Mouse (Mus musculus) adrenal gland, adult 18-20 months (tissue): ENCODE data around the gene Lgals2. TPM values are rescaled to one million over a fixed set of nuclear protein-coding genes. Genes with fewer than 3 reads are reported as not detected.
A peak's percentile ranks its signal among the peaks of the same experiment; 100 is the strongest.
"Not testable (repeated sequence)": the region's sequence is repeated elsewhere in the genome, so short reads cannot be mapped to it uniquely, and the experiment has no call there.

Experiments used
- DNase-seq, 2 experiments: peaks; one replicate each; pipeline ENCODE4 v3.0.0; 2021 to 2022; ENCODE audit warnings: low spot score in 2 of 2
- total RNA-seq, 2 experiments: library from RNA; stranded (reverse); gene quantifications; 1 replicate in 1 of 2; 2 replicates in 1 of 2; pipeline ENCODE4 v1.2.3; 2021

Lgals2 gene
- total RNA-seq, 2 experiments from 2014 or later = 0.54 TPM; not detected in 1

DNA sequence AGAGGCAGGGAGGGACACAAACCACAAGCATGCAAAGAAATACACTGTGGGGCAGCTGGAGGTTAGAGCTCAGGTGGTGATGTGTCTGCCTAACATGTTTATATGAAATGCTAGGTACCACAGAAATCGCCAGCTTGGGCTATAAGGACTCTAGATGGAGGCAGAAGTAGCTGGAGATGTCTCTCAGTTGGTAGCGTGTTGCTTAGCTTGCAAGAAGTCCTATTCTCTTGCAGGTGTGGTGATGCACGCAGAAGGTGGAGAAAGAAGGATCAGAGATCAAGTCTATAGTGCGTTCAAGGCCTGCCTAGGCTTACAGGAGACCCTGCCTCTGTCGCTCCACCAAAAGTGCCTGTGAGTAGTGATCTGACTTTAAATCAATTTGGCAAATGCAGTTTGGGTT is 20.2 kb upstream of the Lgals2 start:
- DNase-seq = no peak

DNA sequence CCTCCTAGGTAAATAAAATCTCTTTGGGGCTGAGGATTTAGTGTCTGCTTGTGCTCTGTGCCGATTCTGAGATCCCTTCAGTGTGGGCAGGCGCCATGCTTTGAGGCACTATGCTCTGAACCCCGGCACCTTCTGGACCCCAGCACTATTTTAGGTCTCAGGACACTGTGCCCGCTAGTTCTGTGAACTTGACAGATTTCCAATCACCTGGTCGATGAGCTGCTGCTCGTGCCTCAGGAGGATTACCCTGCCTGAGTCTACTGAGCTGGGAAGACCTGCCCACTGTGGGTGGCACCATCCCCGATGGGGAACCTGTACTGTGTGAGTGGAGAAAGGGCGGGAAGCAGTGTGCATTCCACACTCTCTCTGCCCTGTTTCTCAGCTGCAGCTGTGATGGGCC is 19.7 kb upstream of the Lgals2 start:
- no peak for DNase-seq

DNA sequence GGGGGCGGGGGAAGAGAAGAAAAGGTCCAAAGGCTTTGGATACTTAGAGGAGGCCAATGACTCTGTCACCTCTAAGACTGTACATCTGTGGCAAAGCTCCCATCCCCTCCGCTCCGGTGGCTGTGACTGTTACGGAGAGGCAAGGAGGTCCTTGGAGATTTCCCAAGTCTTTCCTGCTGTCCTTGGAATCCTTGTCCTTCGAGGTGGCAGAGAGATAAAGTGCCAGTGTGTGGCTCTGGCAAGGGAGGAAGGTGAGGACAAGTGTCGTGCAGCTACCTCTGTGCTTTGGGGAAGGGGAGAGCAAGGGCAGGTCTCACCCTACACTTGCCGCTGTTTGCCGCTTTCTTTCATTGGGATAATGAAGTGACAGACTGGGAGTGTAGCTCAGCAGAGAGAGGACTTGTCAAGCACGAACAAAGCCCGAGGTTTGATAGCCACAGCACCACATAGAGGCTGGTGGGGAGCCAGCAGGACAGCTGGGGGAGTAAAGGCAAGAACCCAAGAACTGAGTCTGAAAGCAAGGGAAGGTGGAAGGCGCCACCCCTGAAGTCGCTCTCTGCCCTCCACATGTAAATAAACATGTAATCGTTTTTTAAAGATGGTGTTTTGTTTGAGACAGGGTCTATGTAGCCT is 18.6 kb upstream of the Lgals2 start:
- no peak for DNase-seq

DNA sequence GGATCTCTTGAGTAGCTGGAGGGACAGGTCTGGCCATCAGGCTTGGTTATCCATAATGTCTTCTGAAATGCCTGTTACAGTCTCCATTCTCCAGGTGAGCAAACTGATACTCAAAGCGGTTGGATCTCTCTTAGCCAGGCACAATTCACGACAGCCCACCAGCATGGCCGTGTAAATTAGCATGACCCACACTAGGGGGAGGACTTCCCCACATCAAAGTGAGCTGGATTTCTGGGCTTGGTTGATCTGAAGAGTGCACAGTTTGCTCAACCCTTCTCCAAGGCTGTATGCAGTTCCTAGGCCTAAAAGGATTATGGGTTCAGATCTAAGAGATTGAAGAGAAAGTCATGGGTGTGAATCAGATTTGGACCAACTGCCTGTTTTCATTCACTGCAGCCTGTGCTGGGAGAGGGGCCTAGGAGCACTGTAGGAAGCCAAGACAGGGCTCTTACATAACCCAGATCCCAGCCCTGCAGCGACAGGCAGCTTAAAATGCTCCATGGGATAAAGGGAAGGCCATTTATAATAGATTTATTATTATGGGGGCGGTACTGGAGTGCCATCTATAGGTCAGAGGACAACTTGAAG is 16.8 kb upstream of the Lgals2 start:
- no peak for DNase-seq

DNA sequence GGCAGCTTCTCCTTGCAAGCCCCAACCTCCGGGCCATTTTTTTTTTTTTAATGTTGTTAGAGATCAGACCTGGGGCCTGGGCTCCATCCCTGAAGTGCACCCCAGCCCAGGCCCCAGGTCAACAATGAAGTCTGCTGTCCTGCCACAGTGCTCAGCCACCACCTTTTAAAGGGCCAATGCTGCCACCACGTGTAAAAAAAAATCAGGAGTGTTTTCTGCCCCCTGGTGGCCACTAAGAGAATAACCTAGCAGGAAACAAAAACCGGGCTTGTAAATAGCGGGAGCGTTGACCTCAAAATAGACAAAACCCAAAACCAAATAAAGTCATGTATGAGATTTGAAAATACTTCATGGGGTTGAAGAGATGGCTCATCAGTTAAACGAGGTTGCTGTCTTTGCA is 14.4 kb upstream of the Lgals2 start:
- peak; percentile 51 to 57 for DNase-seq

DNA sequence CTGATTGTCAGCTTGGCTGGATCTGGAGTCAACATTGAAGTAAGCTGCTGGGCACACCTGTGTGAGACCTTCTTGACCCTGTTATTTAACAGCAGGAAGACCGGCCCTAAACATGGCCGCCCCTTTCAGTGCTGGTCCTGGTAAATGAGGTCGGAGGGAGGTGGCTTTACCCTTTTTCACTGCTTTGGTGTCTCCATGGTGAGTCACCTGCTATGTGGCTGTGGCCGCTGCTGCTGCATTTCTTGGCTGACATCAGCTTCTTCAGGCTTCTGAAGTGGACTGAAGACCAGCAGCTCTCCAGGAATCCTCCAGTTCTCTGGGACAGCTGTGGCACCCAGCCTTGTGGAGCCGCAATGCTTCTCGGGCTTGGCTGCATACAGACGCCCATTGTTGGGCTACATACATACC is 13.5 kb upstream of the Lgals2 start:
- no peak for DNase-seq

DNA sequence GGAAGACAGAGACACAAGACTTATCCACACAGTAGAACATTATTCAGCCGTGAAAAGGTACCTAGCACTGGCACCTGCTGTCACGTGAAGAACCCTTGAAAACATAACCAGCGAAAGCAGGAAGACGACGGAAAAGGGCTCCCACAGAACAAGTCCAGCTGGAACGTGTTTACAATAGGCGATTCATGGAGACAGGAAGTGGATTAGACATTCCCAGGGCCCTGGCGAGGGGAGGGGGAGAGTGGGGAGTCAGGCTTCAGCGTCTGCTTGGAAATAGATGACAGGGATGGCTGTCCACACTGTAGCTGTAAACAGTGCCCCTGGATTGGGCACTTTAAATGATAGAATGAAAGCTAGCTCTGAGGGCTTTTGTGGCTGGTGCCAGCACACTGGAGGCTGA is 13.1 kb upstream of the Lgals2 start:
- no peak for DNase-seq

DNA sequence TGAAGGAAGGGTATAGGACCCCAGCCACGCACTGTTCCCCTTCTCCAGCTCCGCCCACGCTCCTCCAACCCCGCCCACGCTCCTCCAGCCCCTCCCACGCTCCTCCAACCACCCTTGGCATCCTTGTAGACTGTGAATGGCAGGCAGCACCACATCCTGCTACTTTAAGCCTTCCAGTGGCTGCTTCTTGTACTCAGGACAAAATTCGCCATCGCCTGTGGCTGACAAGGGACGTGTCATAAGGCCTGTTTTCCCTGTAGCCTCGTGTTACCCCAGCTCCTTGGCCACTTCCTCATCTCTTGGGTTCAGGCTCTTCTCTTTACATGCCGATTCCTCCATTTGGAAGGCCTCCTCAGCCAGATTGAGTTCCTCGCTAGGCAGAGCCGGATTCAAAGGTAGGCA is 8.5 kb upstream of the Lgals2 start:
- DNase-seq = no peak

DNA sequence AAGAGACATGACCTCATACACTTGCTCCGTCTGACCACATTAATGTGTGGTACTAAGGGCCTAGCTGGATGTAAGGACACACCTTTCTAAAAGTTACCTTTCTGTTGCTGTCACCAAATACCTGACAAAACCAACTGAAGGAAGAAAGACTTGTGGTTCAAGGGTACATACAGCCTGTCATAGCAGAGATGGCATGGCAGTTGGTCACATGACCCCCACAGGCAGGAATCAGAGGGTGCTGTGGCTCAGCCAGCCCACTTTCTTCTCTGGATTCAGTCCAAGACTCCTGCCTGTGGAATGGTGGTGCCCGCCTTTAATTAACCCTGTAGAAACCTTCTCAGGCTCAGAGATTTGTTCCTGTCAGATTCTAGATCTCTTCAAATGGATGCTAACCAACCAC is 7.8 kb upstream of the Lgals2 start:
- no peak for DNase-seq

DNA sequence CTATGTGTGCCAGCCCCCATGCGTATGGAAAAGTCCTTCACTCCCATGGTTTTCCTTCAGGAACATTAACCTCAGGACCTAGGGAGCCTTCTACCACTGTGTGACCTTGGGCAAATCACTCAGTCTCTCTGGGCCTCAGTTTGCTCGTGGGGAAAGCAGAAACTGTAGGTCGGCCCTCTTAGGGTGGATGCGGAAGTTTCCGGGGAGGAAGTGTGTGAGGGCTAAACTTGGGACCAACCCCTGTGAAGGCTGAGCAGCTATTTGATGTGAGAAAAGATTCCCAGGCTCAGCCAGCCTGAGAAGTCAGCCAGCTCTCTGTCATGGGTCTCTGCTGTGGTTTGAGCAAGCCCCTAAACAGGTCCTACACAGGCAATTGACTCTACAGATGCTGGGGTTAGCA is 7.0 kb upstream of the Lgals2 start:
- no peak for DNase-seq

DNA sequence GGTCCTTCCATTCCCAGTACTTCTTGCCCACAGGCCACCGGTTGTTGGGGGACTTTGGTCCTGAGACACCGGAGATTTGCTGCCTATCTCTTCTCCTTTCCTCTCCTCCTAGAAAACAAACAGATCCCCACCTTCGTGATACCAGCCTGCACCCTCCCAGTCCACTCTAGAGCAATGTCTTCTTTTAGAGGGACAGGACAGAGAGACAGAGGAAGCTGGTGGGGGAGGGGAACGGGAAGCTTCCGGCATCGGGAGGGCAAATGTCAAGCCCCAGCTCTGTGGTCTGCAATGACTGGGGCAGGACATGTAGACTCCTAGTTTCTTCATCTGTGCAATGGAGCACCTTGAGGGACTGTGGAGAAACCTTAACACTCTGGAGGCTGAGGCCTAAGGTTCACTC is 4.4 kb upstream of the Lgals2 start:
- no peak for DNase-seq

DNA sequence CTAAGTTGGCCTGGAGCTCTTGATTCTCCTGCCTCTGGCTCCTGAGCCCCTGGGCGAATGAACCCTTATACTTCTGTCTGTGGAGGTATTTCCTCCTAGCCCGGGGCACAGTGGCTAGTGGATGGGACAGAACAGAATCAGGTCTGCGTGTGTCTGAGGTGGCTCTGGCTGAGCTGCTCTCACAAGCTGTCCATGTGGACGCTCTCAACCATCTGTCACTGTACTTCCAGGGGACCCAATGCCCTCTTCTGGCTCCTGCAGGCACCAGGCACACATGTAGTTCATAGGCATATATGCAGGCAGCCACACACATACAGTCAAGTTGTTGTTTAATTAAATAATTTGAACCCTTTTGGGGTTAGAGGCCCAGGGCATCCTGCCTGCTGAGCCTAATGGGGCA is 4.0 kb upstream of the Lgals2 start:
- DNase-seq = no peak

DNA sequence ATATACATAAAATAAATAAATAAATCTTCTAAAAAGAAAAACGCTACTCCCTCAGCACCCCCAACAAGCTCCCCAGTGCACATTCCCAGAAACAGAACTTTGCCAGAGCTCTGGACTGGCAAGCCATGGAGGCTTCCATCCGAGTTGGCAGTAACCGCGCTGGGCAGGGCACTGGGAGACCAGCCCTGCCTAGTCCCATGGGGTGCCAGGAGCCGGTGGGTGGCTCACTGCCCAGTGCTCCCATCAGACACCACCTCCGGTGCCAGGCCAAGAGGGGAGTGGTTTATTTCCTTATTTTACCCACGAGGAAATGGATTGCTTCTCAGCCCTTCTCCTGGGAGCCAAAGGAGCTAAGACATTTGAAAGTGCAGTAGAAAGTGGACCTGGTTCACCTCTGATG is 1.7 kb upstream of the Lgals2 start:
- DNase-seq = no peak

DNA sequence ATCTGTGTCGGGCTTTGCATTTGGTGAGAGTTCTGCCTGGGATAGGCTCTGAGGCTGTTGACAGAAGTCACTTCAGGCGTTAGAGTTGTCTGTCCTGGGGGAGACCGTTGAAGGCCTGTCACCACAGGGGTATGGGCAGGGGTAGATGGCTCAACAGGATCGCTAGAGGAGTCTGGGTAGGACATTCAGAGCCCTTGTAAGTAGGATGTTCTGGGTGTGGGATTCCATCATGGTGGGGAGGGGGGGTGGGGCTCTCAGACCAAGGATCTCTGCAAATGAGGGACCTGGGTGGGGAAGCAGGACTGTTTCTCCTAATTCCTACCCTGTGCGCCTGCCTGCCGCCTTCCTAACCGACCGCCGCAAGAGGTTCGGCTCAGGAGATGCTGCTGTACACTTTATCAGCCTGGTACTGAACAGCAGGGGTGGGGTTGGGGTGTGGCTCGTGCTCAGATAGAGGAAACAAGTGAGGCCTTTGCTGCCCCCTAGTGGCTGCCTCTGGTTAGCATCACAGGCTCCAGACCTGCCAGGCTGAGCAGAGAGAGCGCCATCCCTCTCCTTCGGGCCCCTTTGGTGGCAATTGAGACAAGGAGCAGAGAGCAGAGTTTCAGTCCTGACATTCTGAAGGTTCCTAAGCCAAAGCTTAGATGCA is 3.7 kb downstream of the Lgals2 start:
- peak; percentile 92 to 93 for DNase-seq

DNA sequence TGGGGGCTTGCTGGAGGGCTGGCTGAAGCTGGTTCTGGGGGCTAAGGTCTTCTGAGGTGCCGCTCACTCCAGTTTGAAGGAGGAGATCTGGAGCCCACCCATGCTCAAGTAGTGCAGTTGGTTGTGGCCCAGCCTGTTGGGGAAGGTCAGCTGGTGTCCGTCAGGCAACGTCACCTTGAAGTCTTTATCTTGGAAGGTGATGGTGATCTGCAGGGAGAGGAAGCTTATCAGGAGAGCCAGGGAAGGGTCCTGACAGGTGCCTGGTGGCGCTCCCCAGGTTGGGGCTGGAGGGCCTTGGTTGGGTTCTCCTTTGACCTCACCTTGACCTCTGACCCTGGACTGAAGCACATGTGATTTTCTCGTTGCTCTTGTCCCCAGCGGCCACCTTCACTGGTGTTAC is 4.4 kb downstream of the Lgals2 start:
- no peak for DNase-seq

DNA sequence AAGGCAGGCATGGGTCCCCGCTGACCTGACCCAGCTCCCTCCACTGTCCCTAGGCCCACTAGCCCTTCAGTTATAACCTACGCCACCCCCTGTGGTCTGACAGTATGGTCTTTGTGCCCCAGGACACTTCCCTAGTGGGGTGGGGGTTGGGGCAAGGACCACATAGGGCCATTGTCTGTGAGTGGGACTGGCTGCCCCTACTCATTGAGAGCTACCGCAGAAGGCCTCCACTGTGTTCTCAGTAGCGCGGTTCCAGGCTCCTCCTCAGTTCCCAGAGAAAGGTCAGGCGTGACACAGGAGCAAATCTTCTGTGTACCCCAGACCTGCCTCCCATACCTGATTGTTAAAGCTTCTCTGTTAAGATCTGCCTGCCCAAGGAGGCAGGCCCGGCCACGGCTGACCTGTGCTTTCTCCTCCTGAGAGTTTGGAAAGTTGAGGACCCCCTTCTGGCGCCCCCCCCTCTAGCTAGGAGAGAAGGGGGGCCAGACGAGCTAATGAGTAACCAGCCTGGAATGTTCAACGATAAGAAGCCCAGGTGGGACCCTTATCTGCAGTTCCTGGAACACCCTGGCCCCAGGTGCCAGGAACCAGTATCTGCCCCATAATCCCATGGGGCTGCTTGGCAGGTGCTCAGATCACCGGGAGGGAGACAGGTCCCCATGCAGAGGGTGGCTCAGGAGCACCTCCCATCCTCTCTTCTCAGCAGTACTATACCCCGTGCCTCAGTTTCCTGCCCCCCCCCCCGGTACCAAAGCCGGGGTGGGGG is 5.1 kb downstream of the Lgals2 start:
- no peak for DNase-seq

DNA sequence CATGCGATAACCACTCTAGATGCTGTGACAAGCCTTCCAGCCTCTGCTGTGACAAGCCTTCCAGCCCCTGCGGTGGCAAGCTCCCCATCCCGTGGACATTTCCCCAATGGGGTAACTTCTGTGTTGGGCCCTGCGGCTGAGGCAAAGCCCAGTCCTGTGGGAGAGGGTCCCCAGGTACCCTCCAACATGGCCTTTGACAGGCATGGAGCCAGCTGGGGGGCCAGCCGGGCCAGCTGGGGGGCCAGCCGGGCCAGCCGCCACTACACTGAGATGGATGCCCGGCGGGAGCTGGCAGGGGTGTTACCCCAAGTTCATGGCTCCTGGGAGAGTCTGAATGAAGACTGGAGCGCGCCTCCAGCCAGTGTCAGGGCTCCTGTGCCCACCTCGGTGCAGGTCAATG is 5.8 kb downstream of the Lgals2 start:
- DNase-seq = peak in 1 of 2 experiments; percentile 24

DNA sequence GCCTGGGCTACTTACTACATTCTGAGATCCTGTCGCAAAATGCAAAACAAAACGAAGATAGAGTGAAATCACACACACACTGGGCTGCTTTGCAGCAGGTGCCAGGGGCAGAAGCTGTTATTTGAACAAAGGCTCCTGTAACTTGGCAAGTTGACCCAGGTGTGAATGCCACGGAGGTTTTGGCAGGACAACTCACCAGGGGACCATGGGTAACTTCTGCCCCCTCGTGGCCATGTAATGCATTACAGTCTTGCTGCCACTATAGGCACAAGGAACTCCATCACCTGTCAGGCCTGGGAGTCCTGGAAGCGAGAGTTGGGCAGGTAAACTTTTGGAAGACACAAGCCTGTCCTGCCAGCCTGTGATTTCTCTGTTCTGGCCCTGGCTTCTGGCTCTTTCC is 6.9 kb downstream of the Lgals2 start:
- DNase-seq = peak; percentile 89 to 90

DNA sequence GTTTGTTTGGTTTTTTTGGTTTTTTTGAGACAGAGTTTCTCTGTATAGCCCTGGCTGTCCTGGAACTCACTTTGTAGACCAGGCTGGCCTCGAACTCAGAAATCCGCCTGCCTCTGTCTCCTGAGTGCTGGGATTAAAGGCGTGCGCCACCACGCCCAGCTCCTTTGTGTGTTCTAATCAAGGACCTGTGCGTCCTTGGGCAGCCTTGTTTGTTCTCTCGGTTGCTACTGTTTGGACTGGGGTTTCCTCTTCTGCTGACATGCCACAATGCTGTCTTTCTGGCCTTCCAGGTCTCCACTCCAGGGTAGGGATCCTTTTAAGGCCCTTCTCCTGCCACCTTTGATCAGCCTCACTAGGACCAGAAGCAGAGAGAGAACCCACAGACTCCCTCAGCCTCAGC is 8.5 kb downstream of the Lgals2 start:
- DNase-seq = not testable (repeated sequence)

DNA sequence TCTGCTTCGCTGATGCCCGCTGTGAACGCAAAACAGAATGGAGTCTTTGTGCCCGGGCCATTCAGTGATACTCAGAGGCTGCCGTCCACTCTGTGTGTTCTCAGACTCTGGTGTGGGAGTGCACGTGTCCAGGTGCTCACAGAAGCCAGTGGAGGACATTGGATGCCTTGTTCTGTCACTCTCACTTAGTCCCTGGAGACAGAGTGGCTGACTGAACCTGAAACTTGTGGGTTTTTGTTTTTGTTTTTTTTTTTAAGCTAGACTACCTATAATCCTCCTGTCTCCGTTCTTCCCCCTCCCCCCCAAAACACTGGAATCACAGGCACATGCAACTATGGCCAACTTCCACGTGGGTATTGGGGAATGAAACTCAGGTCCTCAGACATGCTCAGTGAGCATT is 9.0 kb downstream of the Lgals2 start:
- no peak for DNase-seq

DNA sequence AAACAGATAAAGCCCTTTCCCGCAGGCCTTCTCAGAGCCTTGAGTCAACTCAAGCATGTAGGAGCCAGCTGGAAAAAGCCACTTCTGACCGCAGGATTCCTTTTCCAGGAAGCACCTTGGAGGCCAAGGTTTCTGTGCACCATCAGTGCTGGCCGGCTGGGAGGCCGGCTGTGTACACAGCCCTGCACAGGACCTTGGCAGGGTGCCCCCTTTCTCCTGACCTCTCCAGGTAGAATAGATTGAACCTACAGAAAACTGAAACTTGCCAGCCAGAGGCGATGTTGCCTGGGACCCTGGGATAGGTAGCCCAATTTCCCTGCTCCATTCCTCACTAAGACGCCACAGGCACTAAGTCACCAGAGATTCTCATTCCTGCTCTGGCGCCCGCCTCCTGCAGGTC is 9.5 kb downstream of the Lgals2 start:
- peak in 1 of 2 experiments; percentile 29 for DNase-seq

DNA sequence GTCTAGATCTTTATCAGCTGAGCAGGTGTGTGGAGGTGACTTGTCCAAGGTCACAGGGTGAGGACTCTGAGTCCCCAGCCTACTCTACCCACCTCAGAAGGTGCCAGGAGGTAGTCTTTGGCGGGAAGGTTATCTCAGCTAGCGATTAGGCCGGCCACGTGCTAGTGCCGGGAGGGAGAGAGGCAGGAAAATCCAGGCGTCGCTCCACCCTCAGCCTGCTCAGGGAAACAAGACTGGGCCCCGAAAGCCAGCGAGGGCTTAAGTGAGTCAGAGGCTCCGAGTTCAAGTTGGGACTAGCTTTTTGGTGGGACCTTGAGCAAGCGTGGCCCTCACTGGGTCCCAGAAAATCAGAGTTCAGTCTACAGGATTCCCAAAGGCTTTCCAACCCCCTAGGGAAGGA is 10.0 kb downstream of the Lgals2 start:
- peak in 1 of 2 experiments; percentile 35 for DNase-seq
